Mouse (Mus musculus) small intestine, adult 2 months (tissue): ENCODE measurements around the gene Agap1.

Experiments
- CTCF ChIP-seq: fragments of 200-500 bp; IDR thresholded peaks from 2 replicates; pipeline ENCODE4 v1.5.1; 2012; ENCODE audit warnings: low read depth, mild to moderate bottlenecking, control low read depth, inconsistent platforms, low read length, moderate library complexity, mixed read lengths; ENCODE audit not compliant: insufficient replicate concordance, insufficient read length; ENCODE audit errors: extremely low read depth
- POLR2A ChIP-seq: fragments of 200-500 bp; IDR thresholded peaks from 2 replicates; pipeline ENCODE4 v1.6.1; 2012; ENCODE audit warnings: low read depth, mild to moderate bottlenecking, control low read depth, inconsistent platforms, low read length, moderate library complexity

DNA sequence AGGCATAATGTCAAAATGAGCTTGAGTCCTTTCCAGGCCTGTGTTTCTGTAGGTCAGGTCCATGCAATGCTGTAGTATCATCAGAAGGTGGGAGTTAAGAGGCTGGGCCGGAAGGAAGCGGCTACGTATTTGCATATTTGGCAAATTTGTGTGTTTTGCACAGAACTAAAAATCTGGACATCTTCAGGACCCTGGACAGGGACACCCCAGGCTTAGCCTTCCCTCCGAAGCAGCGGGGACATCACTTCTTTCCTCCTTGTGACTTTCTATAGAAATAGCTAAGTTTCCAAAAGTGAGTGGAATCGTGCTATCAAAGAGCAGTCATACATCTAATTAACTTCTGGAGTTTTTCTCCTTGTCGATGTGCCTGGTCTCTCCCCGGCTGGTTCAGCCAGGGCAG lies 327.3 kb downstream of the Agap1 start:
- TF ChIP-seq POLR2A = no peak
- TF ChIP-seq CTCF = no peak
